Mouse (Mus musculus) erythroblast, embryonic 14.5 days (primary cell): Measurements from ENCODE around the gene Stoml1. TPM values are rescaled to one million over a fixed set of nuclear protein-coding genes. Genes with fewer than 3 reads are reported as not detected.
"Not testable (repeated sequence)": the region's sequence is repeated elsewhere in the genome, so short reads cannot be mapped to it uniquely, and the experiment has no call there.

Source experiments
- H3K27me3 ChIP-seq: 2 replicates; pipeline ENCODE4 v1.6.1; 2012; ENCODE audit warnings: inconsistent platforms; ENCODE audit not compliant: control insufficient read depth
- H3K36me3 ChIP-seq: 2 replicates; pipeline ENCODE4 v1.6.1; 2012; ENCODE audit warnings: mild to moderate bottlenecking, inconsistent platforms; ENCODE audit not compliant: control insufficient read depth
- H3K4me1 ChIP-seq: 2 replicates; pipeline ENCODE4 v1.6.1; 2012; ENCODE audit warnings: inconsistent platforms; ENCODE audit not compliant: control insufficient read depth
- H3K4me3 ChIP-seq: replicated peaks from 2 replicates; pipeline ENCODE3; 2012; ENCODE audit warnings: moderate library complexity, mild to moderate bottlenecking, inconsistent platforms
- H3K9me3 ChIP-seq: 2 replicates; pipeline ENCODE4 v1.6.1; 2012; ENCODE audit warnings: low read length, inconsistent platforms, mixed read lengths; ENCODE audit not compliant: control insufficient read depth
- GATA1 ChIP-seq: IDR thresholded peaks from 2 replicates; pipeline ENCODE4 v1.6.1; 2012; ENCODE audit warnings: low read length, inconsistent platforms, mixed read lengths
- TAL1 ChIP-seq: IDR thresholded peaks from 3 replicates; pipeline ENCODE4 v1.6.1; 2012; ENCODE audit warnings: low read length, inconsistent platforms, mixed read lengths
- polyA plus RNA-seq: library from polyadenylated mRNA; stranded (reverse); fragments of >175 nt; gene quantifications from 2 replicates; pipeline ENCODE4 v1.2.3, GENCODE M21; 2012

Gene Stoml1
- polyA plus RNA-seq, 1 experiment, result not detected

GRCm38 (mm10) chr9:58267046-58267445 is 14.1 kb downstream of the Stoml1 start:
- H3K9me3 ChIP-seq, result no peaks in the 10 kb centered on the region
- H3K36me3 ChIP-seq, result peaks cover 2% of the 10 kb centered on the region; the same call in 1 of the 2 replicates
- H3K4me1 ChIP-seq, result peaks cover 8% of the 10 kb centered on the region
- TF ChIP-seq TAL1, result no peak
- TF ChIP-seq GATA1, result no peak
- no peaks in the 10 kb centered on the region for H3K27me3 ChIP-seq
- no peak overlapping the region for H3K4me3 ChIP-seq

- Histone ChIP-seq H3K27me3 (no peaks in the 10 kb centered on the region), H3K4me3 (no peak overlapping the region), H3K4me1 (peaks cover 8% of the 10 kb centered on the region), H3K9me3 (no peaks in the 10 kb centered on the region), H3K36me3 (no peaks in the 10 kb centered on the region)
- TF ChIP-seq GATA1, result no peak
- no peak for TF ChIP-seq TAL1
Observed at GRCm38 (mm10) chr9:58268384-58269313, 15.7 kb downstream of the Stoml1 start.

GRCm38 (mm10) chr9:58270081-58270480 is 17.1 kb downstream of the Stoml1 start:
- Histone ChIP-seq H3K9me3 (no peaks in the 10 kb centered on the region), H3K36me3 (no peaks in the 10 kb centered on the region), H3K4me1 (peaks cover 8% of the 10 kb centered on the region), H3K4me3 (no peak overlapping the region), H3K27me3 (no peaks in the 10 kb centered on the region)
- TF ChIP-seq TAL1 (no peak), GATA1 (no peak)

GRCm38 (mm10) chr9:58271109-58271508 is 18.1 kb downstream of the Stoml1 start:
- Histone ChIP-seq H3K4me1 (peaks cover 14% of the 10 kb centered on the region), H3K27me3 (no peaks in the 10 kb centered on the region), H3K9me3 (no peaks in the 10 kb centered on the region), H3K36me3 (no peaks in the 10 kb centered on the region), H3K4me3 (no peak overlapping the region)
- TF ChIP-seq GATA1, result no peak
- no peak for TF ChIP-seq TAL1

GRCm38 (mm10) chr9:58271551-58271950 is 18.6 kb downstream of the Stoml1 start:
- not testable (repeated sequence) for H3K27me3 ChIP-seq, H3K9me3 ChIP-seq, H3K4me3 ChIP-seq, H3K36me3 ChIP-seq
- peaks cover 14% of the 10 kb centered on the region for H3K4me1 ChIP-seq

- no peak for TF ChIP-seq GATA1
- no peak for TF ChIP-seq TAL1
Observed at GRCm38 (mm10) chr9:58272068-58272541, 19.1 kb downstream of the Stoml1 start.

GRCm38 (mm10) chr9:58272855-58273254 is 19.9 kb downstream of the Stoml1 start:
- no peak overlapping the region for H3K4me3 ChIP-seq
- H3K4me1 ChIP-seq, result peaks cover 11% of the 10 kb centered on the region
- TF ChIP-seq TAL1 (no peak), GATA1 (no peak)
- no peaks in the 10 kb centered on the region for H3K9me3 ChIP-seq
- no peaks in the 10 kb centered on the region for H3K36me3 ChIP-seq
- H3K27me3 ChIP-seq, result no peaks in the 10 kb centered on the region

More at GRCm38 (mm10) chr9:58272068-58272541, 19.1 kb downstream of the Stoml1 start:
- no peaks in the 10 kb centered on the region for H3K36me3 ChIP-seq
- no peaks in the 10 kb centered on the region for H3K27me3 ChIP-seq
- H3K4me3 ChIP-seq, result no peak overlapping the region
- H3K4me1 ChIP-seq, result peaks cover 11% of the 10 kb centered on the region
- no peaks in the 10 kb centered on the region for H3K9me3 ChIP-seq

- no peaks in the 10 kb centered on the region for H3K27me3 ChIP-seq
- no peaks in the 10 kb centered on the region for H3K9me3 ChIP-seq
- peaks cover 8% of the 10 kb centered on the region for H3K4me1 ChIP-seq
- H3K4me3 ChIP-seq, result no peak overlapping the region
- H3K36me3 ChIP-seq, result no peaks in the 10 kb centered on the region
- no peak for TF ChIP-seq TAL1
- TF ChIP-seq GATA1, result no peak
Observed at GRCm38 (mm10) chr9:58274101-58274604, 21.2 kb downstream of the Stoml1 start.

GRCm38 (mm10) chr9:58274626-58275025 is 21.7 kb downstream of the Stoml1 start:
- Histone ChIP-seq H3K27me3 (no peaks in the 10 kb centered on the region), H3K9me3 (no peaks in the 10 kb centered on the region), H3K4me1 (peaks cover 9% of the 10 kb centered on the region), H3K4me3 (no peak overlapping the region), H3K36me3 (no peaks in the 10 kb centered on the region)
- TF ChIP-seq TAL1 (no peak), GATA1 (no peak)
